Mouse (Mus musculus): ENCODE data around the gene Anapc2. TPM values are rescaled to one million over a fixed set of nuclear protein-coding genes. Genes with fewer than 3 reads are reported as not detected.

Anapc2 gene
- total RNA-seq (2021): 70.9 and 95.1 TPM in 2 replicates
- long read RNA-seq, transcript Anapc2-201 (13 exons, 3,004 nt): major isoform, 113 of 137 reads
- long read RNA-seq, partial matches to known transcripts: 9 of 137 reads
- long read RNA-seq, other reads (novel, unspliced or antisense): 15 of 137 reads

GRCm38 (mm10) chr2:25271827-25272511 lies at the start of gene Anapc2, which contains the start of gene Ssna1:
Gene Anapc2 (plus strand): TSS chr2:25272478.
Gene Ssna1 (minus strand): TSS chr2:25272438.
- peak; percentile 98 for DNase-seq

GRCm38 (mm10) chr2:25223681-25224491 lies 48.4 kb upstream of the Anapc2 start:
- DNase-seq: peak; percentile 91

- no peak for DNase-seq
Observed at GRCm38 (mm10) chr2:25224492-25224765, 47.8 kb upstream of the Anapc2 start, which contains the start of gene Tubb4b. Gene Tubb4b (minus strand): TSS chr2:25224702.

- DNase-seq: peak; percentile 95
Observed at GRCm38 (mm10) chr2:25224766-25225752, 47.2 kb upstream of the Anapc2 start.

GRCm38 (mm10) chr2:25225811-25226379 lies 46.4 kb upstream of the Anapc2 start:
- no peak for DNase-seq

- no peak for DNase-seq
Observed at GRCm38 (mm10) chr2:25226864-25227263, 45.4 kb upstream of the Anapc2 start.

GRCm38 (mm10) chr2:25227406-25227805 lies 44.9 kb upstream of the Anapc2 start:
- DNase-seq: no peak

GRCm38 (mm10) chr2:25228431-25228889 lies 43.8 kb upstream of the Anapc2 start:
- peak; percentile 83 for DNase-seq

GRCm38 (mm10) chr2:25228995-25229530 lies 43.2 kb upstream of the Anapc2 start:
- DNase-seq: no peak

GRCm38 (mm10) chr2:25229582-25229981 lies 42.7 kb upstream of the Anapc2 start:
- DNase-seq: no peak

- DNase-seq: no peak
Observed at GRCm38 (mm10) chr2:25230581-25230980, 41.7 kb upstream of the Anapc2 start.

GRCm38 (mm10) chr2:25231038-25231437 lies 41.2 kb upstream of the Anapc2 start:
- DNase-seq: no peak

GRCm38 (mm10) chr2:25233421-25233820 lies 38.9 kb upstream of the Anapc2 start:
- DNase-seq: no peak

GRCm38 (mm10) chr2:25234050-25234449 lies 38.2 kb upstream of the Anapc2 start, which contains the start of gene Slc34a3:
Gene Slc34a3 (minus strand): TSS chr2:25234364.
- DNase-seq: no peak

GRCm38 (mm10) chr2:25234551-25235220 lies 37.6 kb upstream of the Anapc2 start:
- DNase-seq: no peak

GRCm38 (mm10) chr2:25236614-25237013 lies 35.7 kb upstream of the Anapc2 start, which contains the start of gene Rnf224:
Gene Rnf224 (minus strand): TSS chr2:25236787.
- no peak for DNase-seq

- DNase-seq: no peak
Observed at GRCm38 (mm10) chr2:25237522-25237921, 34.8 kb upstream of the Anapc2 start.

- DNase-seq: no peak
Observed at GRCm38 (mm10) chr2:25238106-25238505, 34.2 kb upstream of the Anapc2 start.

- DNase-seq: no peak
Observed at GRCm38 (mm10) chr2:25239766-25240165, 32.5 kb upstream of the Anapc2 start.

GRCm38 (mm10) chr2:25240310-25240709 lies 32.0 kb upstream of the Anapc2 start:
- DNase-seq: no peak

Data from adrenal gland, postnatal 25 days (tissue).